Mouse (Mus musculus) liver, adult (tissue): ENCODE measurements at regions not wholly inside any gene's neighbourhood (a gene's known extent, or its start where the extent isn't known, plus 50 kb on each side); places are given as distances from the start of the nearest gene placed in this dataset.

Experiments
- GATA4 ChIP-seq: IDR thresholded peaks from 2 replicates; pipeline ENCODE4 v1.6.1; 2014; ENCODE audit warnings: mild to moderate bottlenecking, low read length; ENCODE audit not compliant: insufficient replicate concordance

- no peak for TF ChIP-seq GATA4
These were observed 81.7 kb upstream of the Marcks start for GRCm38 (mm10) chr10:37220434-37220833.

GRCm38 (mm10) chr10:37219936-37220335, 81.2 kb upstream of the Marcks start:
- no peak for TF ChIP-seq GATA4

GRCm38 (mm10) chr10:37219381-37219780, 80.7 kb upstream of the Marcks start:
- TF ChIP-seq GATA4 = no peak

- TF ChIP-seq GATA4 = no peak
These were observed 75.9 kb upstream of the Marcks start for GRCm38 (mm10) chr10:37214656-37215055.

- no peak for TF ChIP-seq GATA4
These were observed 73.8 kb upstream of the Marcks start for GRCm38 (mm10) chr10:37212350-37213035.

- no peak for TF ChIP-seq GATA4
These were observed 72.6 kb upstream of the Marcks start for GRCm38 (mm10) chr10:37211305-37211704.

- no peak for TF ChIP-seq GATA4
These were observed 71.5 kb upstream of the Marcks start for GRCm38 (mm10) chr10:37210223-37210622.

- no peak for TF ChIP-seq GATA4
These were observed 68.3 kb upstream of the Marcks start for GRCm38 (mm10) chr10:37206986-37207385.

GRCm38 (mm10) chr10:37206546-37206945, 67.8 kb upstream of the Marcks start:
- no peak for TF ChIP-seq GATA4

- no peak for TF ChIP-seq GATA4
These were observed 65.0 kb upstream of the Marcks start for GRCm38 (mm10) chr10:37203709-37204108.

- no peak for TF ChIP-seq GATA4
These were observed 56.2 kb upstream of the Marcks start for GRCm38 (mm10) chr10:37194798-37195453.

GRCm38 (mm10) chr10:37194131-37194797, 55.5 kb upstream of the Marcks start:
- no peak for TF ChIP-seq GATA4

- TF ChIP-seq GATA4 = no peak
These were observed 53.9 kb upstream of the Marcks start for GRCm38 (mm10) chr10:37192661-37193060.

- no peak for TF ChIP-seq GATA4
These were observed 51.4 kb upstream of the Marcks start for GRCm38 (mm10) chr10:37190092-37190491.
